Mouse (Mus musculus) gastrocnemius, adult 18-20 months (tissue): ENCODE data around the gene Pabpc1l. TPM values are rescaled to one million over a fixed set of nuclear protein-coding genes. Genes with fewer than 3 reads are reported as not detected.

Experiments used
- DNase-seq: peaks from one replicate; pipeline ENCODE4 v3.0.0; 2021; ENCODE audit warnings: low spot score
- long read RNA-seq, 2 experiments: library from polyadenylated mRNA; stranded (forward); transcript quantifications; one replicate each; pipeline ENCODE4 v2.0.0; 2021
- total RNA-seq, 2 experiments: library from RNA; stranded (reverse); gene quantifications; 2 replicates each; pipeline ENCODE4 v1.2.3; 2021

Gene Pabpc1l
- total RNA-seq, result under 1 TPM in 1 of 2 experiments, not detected in 1; 0.62 TPM
- long read RNA-seq, experiment 1, partial matches to known transcripts, result 0 of 1 reads
- long read RNA-seq, experiment 1, other reads (novel, unspliced or antisense), result 0 of 1 reads
- long read RNA-seq, experiment 2, result 0 reads

- DNase-seq, result no peak
Measured at GRCm38 (mm10) chr2:164025150-164025549, at the start of gene Pabpc1l. Gene Pabpc1l (plus strand): TSS chr2:164025450.

- DNase-seq, result no peak
Measured at GRCm38 (mm10) chr2:163976448-163976847, 48.8 kb upstream of the Pabpc1l start.

- DNase-seq, result no peak
Measured at GRCm38 (mm10) chr2:163987233-163987632, 38.0 kb upstream of the Pabpc1l start.

GRCm38 (mm10) chr2:163992871-163993270 lies 32.4 kb upstream of the Pabpc1l start:
- DNase-seq, result no peak

GRCm38 (mm10) chr2:163994654-163994976 lies 30.6 kb upstream of the Pabpc1l start, which contains the start of gene Ywhab:
Gene Ywhab (plus strand): TSS chr2:163994960.
- DNase-seq, result peak; percentile 93

- DNase-seq, result no peak
Measured at GRCm38 (mm10) chr2:163994977-163995862, 30.0 kb upstream of the Pabpc1l start.

GRCm38 (mm10) chr2:163996275-163996674 lies 29.0 kb upstream of the Pabpc1l start:
- DNase-seq, result no peak

GRCm38 (mm10) chr2:163996899-163997298 lies 28.4 kb upstream of the Pabpc1l start:
- no peak for DNase-seq

GRCm38 (mm10) chr2:163998981-163999380 lies 26.3 kb upstream of the Pabpc1l start:
- DNase-seq, result no peak

- DNase-seq, result no peak
Measured at GRCm38 (mm10) chr2:164002637-164003036, 22.6 kb upstream of the Pabpc1l start.

GRCm38 (mm10) chr2:164004503-164004902 lies 20.7 kb upstream of the Pabpc1l start:
- DNase-seq, result no peak

GRCm38 (mm10) chr2:164006932-164007331 lies 18.3 kb upstream of the Pabpc1l start:
- DNase-seq, result no peak

GRCm38 (mm10) chr2:164007547-164007946 lies 17.7 kb upstream of the Pabpc1l start:
- no peak for DNase-seq

- DNase-seq, result no peak
Measured at GRCm38 (mm10) chr2:164007987-164008545, 17.2 kb upstream of the Pabpc1l start.

- no peak for DNase-seq
Measured at GRCm38 (mm10) chr2:164009227-164009626, 16.0 kb upstream of the Pabpc1l start.

- DNase-seq, result no peak
Measured at GRCm38 (mm10) chr2:164010496-164010895, 14.8 kb upstream of the Pabpc1l start.

GRCm38 (mm10) chr2:164010944-164011343 lies 14.3 kb upstream of the Pabpc1l start:
- no peak for DNase-seq

GRCm38 (mm10) chr2:164015304-164015703 lies 9.9 kb upstream of the Pabpc1l start:
- DNase-seq, result no peak

- no peak for DNase-seq
Measured at GRCm38 (mm10) chr2:164018910-164019309, 6.3 kb upstream of the Pabpc1l start.

GRCm38 (mm10) chr2:164019943-164020342 lies 5.3 kb upstream of the Pabpc1l start:
- no peak for DNase-seq

GRCm38 (mm10) chr2:164022104-164022503 lies 3.1 kb upstream of the Pabpc1l start:
- no peak for DNase-seq

GRCm38 (mm10) chr2:164031147-164031546 lies 5.9 kb downstream of the Pabpc1l start:
- DNase-seq, result no peak

GRCm38 (mm10) chr2:164032973-164033372 lies 7.7 kb downstream of the Pabpc1l start:
- no peak for DNase-seq
